Mouse (Mus musculus) heart, adult 8-10 months (tissue): ENCODE measurements around the gene Vma21-ps. TPM values are rescaled to one million over a fixed set of nuclear protein-coding genes. Genes with fewer than 3 reads are reported as not detected.
"Not testable (repeated sequence)": the region's sequence is repeated elsewhere in the genome, so short reads cannot be mapped to it uniquely, and the experiment has no call there.

Source experiments
- DNase-seq: peaks from one replicate; pipeline ENCODE4 v3.0.0; 2022; ENCODE audit warnings: low spot score
- total RNA-seq, 4 experiments: library from RNA; stranded (reverse); gene quantifications; 2 replicates each; pipeline ENCODE4 v1.2.4; 2022

Gene Vma21-ps
- not detected for total RNA-seq

DNA sequence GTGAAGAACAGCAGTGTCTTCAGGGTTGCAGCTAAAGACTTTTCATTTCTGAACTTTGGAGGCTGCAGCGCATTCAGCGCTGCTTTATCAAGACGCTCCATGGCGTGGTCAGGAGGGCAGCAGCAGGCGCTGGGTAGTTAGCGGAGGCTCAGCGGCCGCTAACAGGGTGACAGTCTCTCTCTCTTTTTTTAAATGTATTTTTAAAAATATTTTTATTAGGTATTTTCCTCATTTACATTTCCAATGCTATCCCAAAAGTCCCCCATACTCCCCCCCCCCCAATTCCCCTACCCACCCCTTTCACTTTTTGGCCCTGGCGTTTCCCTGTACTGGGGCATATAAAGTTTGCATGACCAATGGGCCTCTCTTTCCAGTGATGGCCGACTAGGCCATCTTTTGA, at the start of gene Vma21-ps:
TSS of gene Vma21-ps (minus strand) at position 101 of the 400 bp plus-strand sequence.
- DNase-seq = not testable (repeated sequence)

DNA sequence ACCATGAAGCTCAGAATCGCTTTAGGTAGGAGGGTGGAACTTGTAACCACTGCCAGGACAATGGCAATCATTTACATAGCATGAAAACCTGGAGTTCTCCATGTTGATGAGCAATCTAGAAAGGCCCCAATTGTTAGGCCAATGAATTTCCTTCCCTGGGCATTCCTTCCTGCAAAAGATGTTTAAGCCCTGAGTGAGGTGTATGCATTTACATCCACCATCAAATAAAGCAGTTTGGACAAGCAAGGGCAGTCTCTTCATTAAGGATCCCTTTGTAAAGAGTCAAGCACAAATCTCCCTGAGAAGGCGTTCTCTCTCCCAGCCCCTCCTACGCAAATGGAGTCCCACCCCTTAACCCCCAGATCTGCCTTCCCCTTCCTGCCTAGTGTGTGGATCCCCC, 46.0 kb upstream of the Vma21-ps start:
- DNase-seq = no peak

DNA sequence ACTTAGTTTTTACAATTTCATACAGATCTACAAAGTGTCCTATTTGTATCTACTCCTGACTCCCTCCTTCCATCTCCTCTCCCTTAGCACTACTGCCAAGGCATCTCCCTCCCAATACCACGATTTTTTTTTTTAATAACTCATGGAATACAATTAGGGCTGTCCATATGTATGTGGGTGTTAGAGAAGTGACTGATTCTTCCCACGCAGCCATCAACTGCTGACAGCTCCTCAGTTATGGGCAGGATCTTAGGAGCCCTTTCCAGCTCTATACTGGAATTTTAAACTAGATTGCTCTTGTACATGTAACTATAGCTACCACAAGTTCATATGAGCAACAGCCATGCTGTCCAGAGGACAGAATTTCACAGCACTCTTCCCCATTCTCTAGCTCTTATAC, 33.6 kb upstream of the Vma21-ps start:
- no peak for DNase-seq

DNA sequence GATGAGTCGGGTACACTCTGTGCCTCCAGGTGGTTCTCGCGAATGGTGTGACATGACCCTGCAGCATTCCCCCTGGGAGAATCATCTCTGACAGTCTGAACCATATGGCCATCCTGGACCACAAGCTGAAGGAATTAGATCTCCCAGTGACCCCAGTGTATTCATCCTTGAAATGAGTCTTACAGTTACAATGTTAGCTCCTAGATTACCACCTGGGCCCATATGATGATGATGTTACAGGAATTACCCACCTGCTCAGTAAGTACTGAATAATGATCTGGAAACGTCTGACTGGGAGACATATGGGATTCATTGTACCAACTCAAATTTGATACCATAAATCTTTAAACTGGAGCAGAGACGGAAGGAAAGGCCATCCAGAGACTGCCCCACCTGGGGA, 29.4 kb upstream of the Vma21-ps start:
- no peak for DNase-seq

DNA sequence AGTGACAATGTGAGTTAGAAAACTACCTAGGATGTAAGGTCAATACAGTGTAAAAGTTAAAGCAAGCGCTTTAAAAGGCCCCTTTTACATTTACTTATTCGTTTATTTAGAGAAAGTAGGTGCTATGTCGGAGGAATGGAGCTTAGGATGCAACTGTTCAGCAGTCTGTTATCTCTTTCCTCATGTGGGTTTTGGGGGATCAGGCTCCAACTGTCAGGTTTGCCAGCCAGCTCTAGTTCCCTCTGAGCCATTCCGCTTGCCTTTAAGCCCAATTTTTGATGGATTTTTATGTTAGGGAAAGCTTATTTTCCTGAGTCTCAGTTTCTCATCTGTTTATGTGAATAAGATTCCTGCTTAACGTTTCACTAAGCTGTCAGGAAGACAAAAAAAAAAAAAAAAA, 22.3 kb upstream of the Vma21-ps start:
- DNase-seq = no peak

DNA sequence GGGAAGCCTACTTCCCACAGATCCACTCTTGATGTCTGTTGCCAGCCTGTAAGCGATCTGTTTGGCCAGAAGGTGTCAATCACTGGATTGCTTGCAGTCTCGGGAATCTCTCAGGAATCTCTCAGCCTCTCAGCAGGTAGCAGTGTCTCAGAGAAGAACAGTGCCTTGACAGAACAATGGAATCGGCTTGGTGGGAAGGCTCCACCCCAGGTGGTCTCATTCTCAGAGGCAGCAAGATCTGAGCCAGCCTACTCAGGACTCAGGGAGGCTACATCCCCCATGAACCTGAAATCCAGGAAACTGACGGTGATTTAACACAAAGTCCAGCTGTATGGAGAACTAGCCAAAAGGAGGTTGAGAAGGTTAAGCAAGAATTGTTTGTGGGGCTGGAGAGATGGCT, 20.5 kb upstream of the Vma21-ps start:
- DNase-seq = no peak

DNA sequence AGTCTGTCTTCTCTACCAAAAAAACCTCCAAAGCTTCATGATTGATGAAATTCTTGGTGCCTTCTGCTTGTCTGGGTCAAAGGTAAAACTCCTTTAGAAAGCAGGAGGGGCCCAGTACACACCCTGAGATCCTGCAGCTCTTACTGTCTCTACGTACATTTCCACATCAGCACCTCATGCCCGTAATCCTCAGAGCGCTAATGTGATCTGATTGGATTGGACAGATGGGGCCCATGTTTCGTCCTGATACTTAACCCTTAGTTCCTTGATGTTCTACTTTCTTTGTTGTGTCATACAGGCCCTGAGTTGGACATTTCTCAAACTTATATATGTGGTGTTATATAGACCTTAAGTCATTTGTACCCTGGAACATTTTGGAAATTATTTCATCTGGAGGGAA, 9.6 kb downstream of the Vma21-ps start:
- DNase-seq = no peak

DNA sequence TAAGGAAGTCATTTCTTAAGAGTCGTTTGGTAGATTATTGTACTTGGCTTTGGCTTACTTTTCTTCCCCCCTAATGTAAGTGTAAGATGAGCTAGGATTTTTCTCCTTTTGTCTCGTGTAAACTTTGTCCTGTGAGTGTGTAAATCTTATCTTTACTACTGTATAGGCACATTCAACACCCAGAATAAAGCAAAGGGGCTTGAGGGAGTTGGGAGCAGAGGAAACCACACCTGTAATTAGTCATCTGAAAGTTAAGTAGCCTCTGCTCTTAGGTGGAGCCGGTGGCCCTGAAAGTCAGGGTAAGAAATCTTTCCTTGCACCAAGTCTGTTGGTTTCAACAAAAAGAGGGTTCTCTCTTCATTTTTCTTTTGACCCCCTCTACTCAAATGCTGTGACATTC, 23.6 kb downstream of the Vma21-ps start:
- no peak for DNase-seq

DNA sequence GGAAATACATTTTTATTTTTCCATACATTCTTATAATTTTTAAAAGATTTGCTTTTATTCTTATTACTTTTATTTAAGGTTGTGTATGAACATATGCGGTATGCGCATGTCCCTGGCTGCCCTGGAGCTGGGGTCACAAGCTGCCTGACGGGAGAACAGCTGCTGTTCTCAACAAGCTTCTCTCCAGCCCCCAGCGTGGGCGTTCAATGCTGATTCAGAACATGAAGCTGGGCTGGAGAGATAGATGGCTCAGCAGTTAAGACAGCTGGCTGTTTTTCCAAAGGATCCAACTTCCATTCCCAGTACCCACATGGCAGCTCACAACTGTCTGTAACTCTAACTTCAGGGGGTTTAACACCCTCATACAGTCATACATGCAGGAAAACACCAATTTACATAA, 35.7 kb downstream of the Vma21-ps start:
- no peak for DNase-seq

DNA sequence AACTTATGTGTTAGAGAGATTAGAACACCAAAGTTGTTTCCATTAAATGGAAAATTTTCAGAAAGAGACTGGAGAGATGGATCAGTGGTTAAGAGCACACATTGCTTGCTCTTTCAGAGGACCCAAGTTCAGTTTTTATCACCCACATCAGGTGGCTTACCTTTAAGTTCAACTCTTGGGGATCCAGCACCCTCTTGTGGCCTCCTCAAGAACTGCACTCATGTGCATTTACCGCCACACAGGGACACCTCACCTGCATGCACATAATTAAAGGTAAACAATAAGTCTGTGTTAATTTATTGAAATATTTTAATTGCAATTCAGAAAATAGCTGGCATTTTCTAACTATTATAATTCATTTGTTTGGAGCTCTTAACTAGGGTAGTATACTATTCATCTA, 37.3 kb downstream of the Vma21-ps start:
- DNase-seq = no peak

Other genes with a start within 250 kb of the Vma21-ps start
- 1 to 10 TPM; 1.5 to 3.6 (median 2.7) TPM for gene Smc2, start 58.0 kb downstream of the Vma21-ps start, total RNA-seq
- gene Toporsl, start 99.0 kb upstream of the Vma21-ps start, total RNA-seq = not detected